Mouse (Mus musculus) small intestine, adult 2 months (tissue): ENCODE measurements around the gene Dag1.
"Not testable (repeated sequence)": the region's sequence is repeated elsewhere in the genome, so short reads cannot be mapped to it uniquely, and the experiment has no call there.

ENCODE experiments used
- CTCF ChIP-seq: fragments of 200-500 bp; IDR thresholded peaks from 2 replicates; pipeline ENCODE4 v1.5.1; 2012; ENCODE audit warnings: low read depth, mild to moderate bottlenecking, control low read depth, inconsistent platforms, low read length, moderate library complexity, mixed read lengths; ENCODE audit not compliant: insufficient replicate concordance, insufficient read length; ENCODE audit errors: extremely low read depth
- POLR2A ChIP-seq: fragments of 200-500 bp; IDR thresholded peaks from 2 replicates; pipeline ENCODE4 v1.6.1; 2012; ENCODE audit warnings: low read depth, mild to moderate bottlenecking, control low read depth, inconsistent platforms, low read length, moderate library complexity

DNA sequence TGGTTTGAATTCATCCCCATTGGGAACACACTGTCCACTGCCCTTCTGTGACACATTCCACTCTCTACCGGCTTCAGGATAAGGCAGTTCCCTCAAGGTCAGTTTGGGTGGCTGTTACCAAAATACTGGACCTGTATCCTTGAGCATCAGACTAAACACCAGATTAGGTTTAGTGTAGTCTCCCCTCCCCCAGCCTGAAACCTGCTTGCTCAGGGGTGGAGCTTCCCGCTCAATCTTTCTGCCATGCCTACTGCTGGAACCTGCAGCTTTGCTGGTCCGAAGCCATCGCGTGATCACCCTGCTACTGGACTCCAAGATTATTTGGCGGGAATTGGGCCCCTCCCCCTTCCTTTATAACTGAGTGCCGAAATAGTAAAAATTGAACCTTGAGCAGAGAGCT lies 4.9 kb upstream of the Dag1 start:
- TF ChIP-seq CTCF, POLR2A: not testable (repeated sequence)
